Mouse (Mus musculus): Measurements from ENCODE around the gene Olfr1436. TPM values are rescaled to one million over a fixed set of nuclear protein-coding genes. Genes with fewer than 3 reads are reported as not detected.

The Olfr1436 gene
- polyA plus RNA-seq (2017; shearing (Covaris generic)): not detected

DNA sequence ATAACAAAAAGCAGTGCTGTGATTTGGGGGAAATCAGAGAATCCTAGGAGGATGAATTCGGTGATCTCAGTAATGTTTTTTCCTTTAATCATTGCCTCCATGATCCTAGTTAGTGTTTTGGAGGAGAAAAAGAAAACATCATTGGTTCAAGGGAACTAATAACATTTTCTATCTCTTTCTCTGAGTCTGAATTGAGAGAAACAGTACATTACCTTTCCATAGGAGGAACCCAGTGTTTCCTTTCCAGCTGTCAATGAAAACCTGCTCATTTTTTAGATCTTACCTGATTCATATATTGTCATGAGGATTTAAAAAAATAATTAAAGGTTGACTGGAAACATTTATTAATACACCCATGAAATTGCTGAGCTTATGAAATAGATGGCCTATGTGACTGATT lies at the start of gene Olfr1436:
Olfr1436 (minus strand) TSS at position 101 of the 400 bp plus-strand sequence.

DNA sequence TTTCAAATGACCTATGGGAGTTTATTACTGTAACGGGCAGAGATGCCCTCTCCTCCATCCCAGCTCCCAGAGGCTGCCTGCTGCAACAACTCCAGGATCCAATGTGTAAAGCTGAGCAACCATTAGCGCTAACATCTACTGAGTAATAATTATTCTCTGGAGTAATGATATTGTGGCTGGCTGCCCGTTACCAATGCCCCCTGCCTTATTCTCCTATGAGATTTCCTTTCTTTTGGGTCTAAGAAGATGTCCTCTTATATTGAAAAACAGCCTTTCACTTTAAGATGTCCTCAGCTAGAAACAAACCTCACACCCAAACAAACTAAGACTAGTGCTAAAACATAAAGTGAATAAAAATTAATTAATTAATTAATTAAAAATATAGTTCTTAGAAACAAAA lies 36.9 kb upstream of the Olfr1436 start, which contains the start of gene Olfr1438-ps1:
Olfr1438-ps1 (minus strand) TSS at position 101 of the 400 bp plus-strand sequence.

DNA sequence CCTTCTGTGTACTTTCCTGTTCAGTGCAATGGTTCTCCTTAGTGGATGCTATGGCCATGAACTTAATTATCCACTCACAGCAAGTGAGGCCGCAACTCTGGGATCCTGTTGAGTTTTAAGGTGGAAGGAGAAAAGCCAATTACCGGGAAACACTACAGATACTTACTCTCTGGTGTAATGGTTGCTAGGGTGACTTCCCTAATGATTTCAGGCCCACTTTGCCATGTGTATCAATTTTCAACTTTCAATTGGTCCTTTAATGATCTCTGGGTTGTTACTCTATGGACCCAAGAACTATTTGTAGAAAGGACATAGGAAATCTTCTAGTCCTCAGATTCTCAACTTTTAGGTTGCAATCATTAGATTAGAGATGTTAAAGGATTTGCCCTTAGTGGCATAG lies 26.1 kb upstream of the Olfr1436 start, which contains the start of gene Olfr1437:
Olfr1437 (minus strand) TSS at position 101 of the 400 bp plus-strand sequence.

DNA sequence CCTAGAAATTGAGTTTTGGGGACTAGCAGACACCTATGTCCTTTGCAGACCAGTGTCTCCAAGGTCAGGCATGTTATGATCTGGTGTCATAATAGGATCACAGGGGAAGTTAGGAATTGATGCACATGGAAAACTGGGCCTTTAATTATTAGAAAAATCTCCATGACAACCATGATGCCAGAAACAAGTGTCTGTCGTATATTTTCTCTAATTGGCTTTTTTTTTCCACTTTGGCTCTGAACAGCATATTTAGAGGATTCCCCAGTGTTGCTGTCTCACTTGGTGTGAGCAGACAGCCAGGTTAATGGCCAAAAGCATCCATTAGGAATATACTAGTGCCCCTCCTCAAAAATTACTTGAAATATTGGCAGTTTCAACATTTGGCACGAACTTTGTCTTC lies 19.4 kb downstream of the Olfr1436 start, which contains the start of gene Olfr1434:
Olfr1434 (plus strand) TSS at position 301 of the 400 bp plus-strand sequence.

GRCm38 (mm10) chr19:12260732-12261131 lies 38.2 kb downstream of the Olfr1436 start, which contains the start of gene Olfr235:
Olfr235 (plus strand) TSS chr19:12261032.

Other genes with a start within 250 kb of the Olfr1436 start
- gene Olfr1424, start 236.4 kb downstream of the Olfr1436 start, polyA plus RNA-seq (2017; shearing (Covaris generic)): not detected
- gene Olfr1425, start 221.4 kb downstream of the Olfr1436 start, polyA plus RNA-seq (2017; shearing (Covaris generic)): not detected
- gene Olfr1426, start 207.1 kb downstream of the Olfr1436 start, polyA plus RNA-seq (2017; shearing (Covaris generic)): not detected
- gene Olfr1427, start 195.8 kb downstream of the Olfr1436 start, polyA plus RNA-seq (2017; shearing (Covaris generic)): not detected
- not detected for gene Olfr1428, start 183.2 kb downstream of the Olfr1436 start, polyA plus RNA-seq (2017; shearing (Covaris generic))
- 0.06 TPM for gene Olfr76, start 175.9 kb downstream of the Olfr1436 start, polyA plus RNA-seq (2017; shearing (Covaris generic))
- gene Olfr1555-ps1, start 129.0 kb downstream of the Olfr1436 start, polyA plus RNA-seq (2017; shearing (Covaris generic)): 0.23 TPM
- gene Olfr1431, start 98.5 kb downstream of the Olfr1436 start, polyA plus RNA-seq (2017; shearing (Covaris generic)): not detected
- gene Olfr1432, start 66.5 kb downstream of the Olfr1436 start, polyA plus RNA-seq (2017; shearing (Covaris generic)): not detected
- gene Olfr262, start 57.5 kb downstream of the Olfr1436 start, polyA plus RNA-seq (2017; shearing (Covaris generic)): not detected
- not detected for gene Olfr235, start 38.1 kb downstream of the Olfr1436 start, polyA plus RNA-seq (2017; shearing (Covaris generic))
- gene Olfr1434, start 19.3 kb downstream of the Olfr1436 start, polyA plus RNA-seq (2017; shearing (Covaris generic)): not detected
- 0.11 TPM for gene Olfr1437, start 26.0 kb upstream of the Olfr1436 start, polyA plus RNA-seq (2017; shearing (Covaris generic))
- gene Olfr1438-ps1, start 36.8 kb upstream of the Olfr1436 start, polyA plus RNA-seq (2017; shearing (Covaris generic)): not detected
- not detected for gene Olfr1440, start 88.1 kb upstream of the Olfr1436 start, polyA plus RNA-seq (2017; shearing (Covaris generic))
- gene Olfr1441, start 118.3 kb upstream of the Olfr1436 start, polyA plus RNA-seq (2017; shearing (Covaris generic)): not detected
- gene Pfpl, start 128.8 kb upstream of the Olfr1436 start, polyA plus RNA-seq (2017; shearing (Covaris generic)): 0.08 TPM
- gene Mpeg1, start 161.6 kb upstream of the Olfr1436 start, polyA plus RNA-seq (2017; shearing (Covaris generic)): 0.50 TPM
- gene Dtx4, start 202.3 kb upstream of the Olfr1436 start, polyA plus RNA-seq (2017; shearing (Covaris generic)): 7.9 TPM
- 39.7 TPM for gene Fam111a, start 246.6 kb upstream of the Olfr1436 start, polyA plus RNA-seq (2017; shearing (Covaris generic))

Data from CD4-positive, CD25-positive, alpha-beta regulatory T cell (primary cell).